Mouse (Mus musculus) ES-E14 (cell line): ENCODE measurements around the gene Bmp7.

Experiments used
- CHD2 ChIP-seq: IDR thresholded peaks from 2 replicates; pipeline ENCODE4 v1.6.1; 2014; ENCODE audit warnings: mild to moderate bottlenecking, low read depth, low read length, inconsistent platforms
- HCFC1 ChIP-seq: IDR thresholded peaks from 2 replicates; pipeline ENCODE4 v1.6.1; 2012; ENCODE audit warnings: low read length, inconsistent platforms, borderline replicate concordance; ENCODE audit not compliant: insufficient read depth
- ZC3H11A ChIP-seq: IDR thresholded peaks from 2 replicates; pipeline ENCODE4 v1.6.1; 2012; ENCODE audit warnings: low read depth, mild to moderate bottlenecking, inconsistent platforms, low read length, borderline replicate concordance
- ZNF384 ChIP-seq: IDR thresholded peaks from 2 replicates; pipeline ENCODE4 v1.6.1; 2012; ENCODE audit warnings: low read depth, low read length, inconsistent platforms

DNA sequence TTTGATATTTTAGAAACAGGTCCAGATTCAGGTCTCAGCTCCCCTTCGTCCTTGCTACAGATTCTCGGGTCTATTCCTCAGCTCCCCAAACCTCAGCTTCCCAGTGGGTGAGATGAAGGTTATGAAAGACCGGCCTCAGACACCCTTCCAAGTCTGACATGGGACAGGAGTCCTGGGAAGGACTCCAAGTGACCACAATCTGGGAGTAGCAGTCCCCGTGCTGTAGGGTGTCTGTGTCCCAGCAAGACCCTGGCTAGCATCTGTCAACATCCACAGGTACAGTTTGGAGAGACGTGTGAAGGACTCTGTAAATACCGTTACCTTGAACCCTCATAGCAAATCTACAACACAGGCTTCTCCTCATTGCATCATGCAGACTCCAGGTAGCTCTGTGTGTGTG, 35.0 kb upstream of the Bmp7 start:
- TF ChIP-seq CHD2 (no peak), ZNF384 (no peak), HCFC1 (no peak), ZC3H11A (no peak)
